Mouse (Mus musculus): ENCODE results near the gene Anp32b. TPM values are rescaled to one million over a fixed set of nuclear protein-coding genes. Genes with fewer than 3 reads are reported as not detected.
A peak's percentile ranks its signal among the peaks of the same experiment; 100 is the strongest.

Gene Anp32b
- polyA plus RNA-seq, 1 experiment = 464 TPM

GRCm38 (mm10) chr4:46456762-46457161 lies 6.1 kb downstream of the Anp32b start:
- no peak overlapping the region for H3K4me3 ChIP-seq (ENCODE audit: low read depth, low read length)
- H3K9ac ChIP-seq (ENCODE audit: low read depth, poor library complexity, severe bottlenecking) = 0 out of 2 replicates have a peak overlapping the region, but pooled peaks have one; percentile 10
- TF ChIP-seq CTCF (IDR thresholded peaks at IDR 0.05; ENCODE audit: low read depth, low read length) (no peak), EP300 (IDR thresholded peaks at IDR 0.05; ENCODE audit: insufficient read depth, low read depth, low read length) (no peak), POLR2A (IDR thresholded peaks at IDR 0.05; ENCODE audit: insufficient read depth, low read length) (no peak)
- H3K9me3 ChIP-seq (replicated peaks; ENCODE audit: control insufficient read depth, insufficient read depth, low read length, poor library complexity, severe bottlenecking) = no peaks in the 10 kb centered on the region
- H3K36me3 ChIP-seq (ENCODE audit: control insufficient read depth, insufficient read depth, low read length, poor library complexity, severe bottlenecking) = peaks cover 45% of the 10 kb centered on the region
- H3K27me3 ChIP-seq (ENCODE audit: control insufficient read depth, insufficient read depth, low read length, poor library complexity, severe bottlenecking) = no peaks in the 10 kb centered on the region
- 0 out of 2 replicates have a peak overlapping the region, but pooled peaks have one; percentile 8 for H3K27ac ChIP-seq (ENCODE audit: insufficient read depth, low read length)
- H3K4me1 ChIP-seq (ENCODE audit: control insufficient read depth, insufficient read depth, low read length) = peaks cover 3% of the 10 kb centered on the region

GRCm38 (mm10) chr4:46457186-46457585 lies 6.5 kb downstream of the Anp32b start:
- Histone ChIP-seq H3K27me3 (ENCODE audit: control insufficient read depth, insufficient read depth, low read length, poor library complexity, severe bottlenecking) (no peaks in the 10 kb centered on the region), H3K36me3 (ENCODE audit: control insufficient read depth, insufficient read depth, low read length, poor library complexity, severe bottlenecking) (peaks cover 46% of the 10 kb centered on the region), H3K9me3 (replicated peaks; ENCODE audit: control insufficient read depth, insufficient read depth, low read length, poor library complexity, severe bottlenecking) (no peaks in the 10 kb centered on the region), H3K4me3 (ENCODE audit: low read depth, low read length) (no peak overlapping the region), H3K27ac (ENCODE audit: insufficient read depth, low read length) (0 out of 2 replicates have a peak overlapping the region, but pooled peaks have one; percentile 8), H3K9ac (ENCODE audit: low read depth, poor library complexity, severe bottlenecking) (0 out of 2 replicates have a peak overlapping the region, but pooled peaks have one; percentile 10), H3K4me1 (ENCODE audit: control insufficient read depth, insufficient read depth, low read length) (peaks cover 3% of the 10 kb centered on the region)
- TF ChIP-seq POLR2A (IDR thresholded peaks at IDR 0.05; ENCODE audit: insufficient read depth, low read length) (no peak), EP300 (IDR thresholded peaks at IDR 0.05; ENCODE audit: insufficient read depth, low read depth, low read length) (no peak), CTCF (IDR thresholded peaks at IDR 0.05; ENCODE audit: low read depth, low read length) (no peak)

GRCm38 (mm10) chr4:46458411-46458810 lies 7.7 kb downstream of the Anp32b start:
- no peak overlapping the region; the same call in 1 of the 2 replicates for H3K27ac ChIP-seq (ENCODE audit: insufficient read depth, low read length)
- peaks cover 3% of the 10 kb centered on the region for H3K4me1 ChIP-seq (ENCODE audit: control insufficient read depth, insufficient read depth, low read length)
- H3K4me3 ChIP-seq (ENCODE audit: low read depth, low read length) = no peak overlapping the region
- H3K9me3 ChIP-seq (replicated peaks; ENCODE audit: control insufficient read depth, insufficient read depth, low read length, poor library complexity, severe bottlenecking) = no peaks in the 10 kb centered on the region
- no peaks in the 10 kb centered on the region for H3K27me3 ChIP-seq (ENCODE audit: control insufficient read depth, insufficient read depth, low read length, poor library complexity, severe bottlenecking)
- TF ChIP-seq EP300 (IDR thresholded peaks at IDR 0.05; ENCODE audit: insufficient read depth, low read depth, low read length) = no peak
- no peak for TF ChIP-seq POLR2A (IDR thresholded peaks at IDR 0.05; ENCODE audit: insufficient read depth, low read length)
- TF ChIP-seq CTCF (IDR thresholded peaks at IDR 0.05; ENCODE audit: low read depth, low read length) = no peak
- peaks cover 55% of the 10 kb centered on the region for H3K36me3 ChIP-seq (ENCODE audit: control insufficient read depth, insufficient read depth, low read length, poor library complexity, severe bottlenecking)
- H3K9ac ChIP-seq (ENCODE audit: low read depth, poor library complexity, severe bottlenecking) = no peak overlapping the region

GRCm38 (mm10) chr4:46463130-46463830 lies 12.6 kb downstream of the Anp32b start:
- H3K27ac ChIP-seq (ENCODE audit: insufficient read depth, low read length) = no peak overlapping the region
- H3K36me3 ChIP-seq (ENCODE audit: control insufficient read depth, insufficient read depth, low read length, poor library complexity, severe bottlenecking) = peaks cover 91% of the 10 kb centered on the region
- H3K9me3 ChIP-seq (replicated peaks; ENCODE audit: control insufficient read depth, insufficient read depth, low read length, poor library complexity, severe bottlenecking) = no peaks in the 10 kb centered on the region
- H3K9ac ChIP-seq (ENCODE audit: low read depth, poor library complexity, severe bottlenecking) = no peak overlapping the region
- H3K4me1 ChIP-seq (ENCODE audit: control insufficient read depth, insufficient read depth, low read length) = peaks cover under 1% of the 10 kb centered on the region
- H3K4me3 ChIP-seq (ENCODE audit: low read depth, low read length) = no peak overlapping the region
- no peaks in the 10 kb centered on the region for H3K27me3 ChIP-seq (ENCODE audit: control insufficient read depth, insufficient read depth, low read length, poor library complexity, severe bottlenecking)
- TF ChIP-seq CTCF (IDR thresholded peaks at IDR 0.05; ENCODE audit: low read depth, low read length) (peak; percentile 59), POLR2A (IDR thresholded peaks at IDR 0.05; ENCODE audit: insufficient read depth, low read length) (no peak)

GRCm38 (mm10) chr4:46465740-46466139 lies 15.0 kb downstream of the Anp32b start:
- Histone ChIP-seq H3K36me3 (ENCODE audit: control insufficient read depth, insufficient read depth, low read length, poor library complexity, severe bottlenecking) (peaks cover 97% of the 10 kb centered on the region), H3K27me3 (ENCODE audit: control insufficient read depth, insufficient read depth, low read length, poor library complexity, severe bottlenecking) (no peaks in the 10 kb centered on the region), H3K4me3 (ENCODE audit: low read depth, low read length) (no peak overlapping the region), H3K27ac (ENCODE audit: insufficient read depth, low read length) (no peak overlapping the region), H3K9me3 (replicated peaks; ENCODE audit: control insufficient read depth, insufficient read depth, low read length, poor library complexity, severe bottlenecking) (no peaks in the 10 kb centered on the region), H3K4me1 (ENCODE audit: control insufficient read depth, insufficient read depth, low read length) (no peaks in the 10 kb centered on the region), H3K9ac (ENCODE audit: low read depth, poor library complexity, severe bottlenecking) (no peak overlapping the region)
- no peak for TF ChIP-seq CTCF (IDR thresholded peaks at IDR 0.05; ENCODE audit: low read depth, low read length)
- TF ChIP-seq EP300 (IDR thresholded peaks at IDR 0.05; ENCODE audit: insufficient read depth, low read depth, low read length) = no peak
- no peak for TF ChIP-seq POLR2A (IDR thresholded peaks at IDR 0.05; ENCODE audit: insufficient read depth, low read length)

GRCm38 (mm10) chr4:46475101-46475500 lies 24.4 kb downstream of the Anp32b start:
- H3K4me1 ChIP-seq (ENCODE audit: control insufficient read depth, insufficient read depth, low read length) = peaks cover 5% of the 10 kb centered on the region
- no peaks in the 10 kb centered on the region for H3K27me3 ChIP-seq (ENCODE audit: control insufficient read depth, insufficient read depth, low read length, poor library complexity, severe bottlenecking)
- no peak overlapping the region for H3K4me3 ChIP-seq (ENCODE audit: low read depth, low read length)
- H3K36me3 ChIP-seq (ENCODE audit: control insufficient read depth, insufficient read depth, low read length, poor library complexity, severe bottlenecking) = peaks cover 41% of the 10 kb centered on the region
- TF ChIP-seq CTCF (IDR thresholded peaks at IDR 0.05; ENCODE audit: low read depth, low read length) (no peak), EP300 (IDR thresholded peaks at IDR 0.05; ENCODE audit: insufficient read depth, low read depth, low read length) (no peak), POLR2A (IDR thresholded peaks at IDR 0.05; ENCODE audit: insufficient read depth, low read length) (no peak)
- no peak overlapping the region for H3K9ac ChIP-seq (ENCODE audit: low read depth, poor library complexity, severe bottlenecking)
- peak overlapping the region; percentile 35 for H3K27ac ChIP-seq (ENCODE audit: insufficient read depth, low read length)
- no peaks in the 10 kb centered on the region for H3K9me3 ChIP-seq (replicated peaks; ENCODE audit: control insufficient read depth, insufficient read depth, low read length, poor library complexity, severe bottlenecking)

All from ES-Bruce4 (cell line).